Mouse (Mus musculus): ENCODE measurements at regions not wholly inside any gene's neighbourhood (a gene's known extent, or its start where the extent isn't known, plus 50 kb on each side); places are given as distances from the start of the nearest gene placed in this dataset.

- H3K9ac ChIP-seq: no peak overlapping the region
- no peak for ATAC-seq (ENCODE audit: insufficient number of reproducible peaks, insufficient read depth, low FRiP score, low TSS enrichment, low read depth)
- 68% methylated on average over 3 of the region's 3 CpGs for WGBS
These were observed 575.9 kb upstream of the Kdm8 start for GRCm38 (mm10) chr7:124868621-124869020.

GRCm38 (mm10) chr7:124880771-124881170 is 563.7 kb upstream of the Kdm8 start:
- H3K27ac ChIP-seq: no peak overlapping the region
- H3K4me3 ChIP-seq: no peak overlapping the region
- no peak overlapping the region for H3K4me2 ChIP-seq
- H3K36me3 ChIP-seq: no peaks in the 10 kb centered on the region
- H3K4me1 ChIP-seq: no peaks in the 10 kb centered on the region
- H3K27me3 ChIP-seq: no peaks in the 10 kb centered on the region
- no peaks in the 10 kb centered on the region for H3K9me3 ChIP-seq
- 84% methylated on average over 6 of the region's 6 CpGs for WGBS
- H3K9ac ChIP-seq: no peak overlapping the region
- no peak for ATAC-seq (ENCODE audit: insufficient number of reproducible peaks, insufficient read depth, low FRiP score, low TSS enrichment, low read depth)

More at GRCm38 (mm10) chr7:124868621-124869020, 575.9 kb upstream of the Kdm8 start:
- Histone ChIP-seq H3K4me3 (no peak overlapping the region), H3K4me2 (no peak overlapping the region), H3K4me1 (no peaks in the 10 kb centered on the region), H3K27ac (no peak overlapping the region), H3K27me3 (no peaks in the 10 kb centered on the region), H3K36me3 (no peaks in the 10 kb centered on the region), H3K9me3 (no peaks in the 10 kb centered on the region)

GRCm38 (mm10) chr7:124907233-124907632 is 537.2 kb upstream of the Kdm8 start:
- Histone ChIP-seq H3K27me3 (no peaks in the 10 kb centered on the region), H3K4me3 (no peak overlapping the region), H3K36me3 (no peaks in the 10 kb centered on the region), H3K27ac (no peak overlapping the region), H3K9ac (no peak overlapping the region), H3K4me1 (no peaks in the 10 kb centered on the region), H3K9me3 (no peaks in the 10 kb centered on the region), H3K4me2 (no peak overlapping the region)
- no peak for ATAC-seq (ENCODE audit: insufficient number of reproducible peaks, insufficient read depth, low FRiP score, low TSS enrichment, low read depth)
- WGBS: 76% methylated on average over 5 of the region's 5 CpGs

- Histone ChIP-seq H3K27ac (no peak overlapping the region), H3K27me3 (no peaks in the 10 kb centered on the region), H3K9me3 (no peaks in the 10 kb centered on the region), H3K4me3 (no peak overlapping the region), H3K9ac (no peak overlapping the region), H3K4me2 (no peak overlapping the region), H3K36me3 (no peaks in the 10 kb centered on the region), H3K4me1 (no peaks in the 10 kb centered on the region)
- ATAC-seq (ENCODE audit: insufficient number of reproducible peaks, insufficient read depth, low FRiP score, low TSS enrichment, low read depth): no peak
- 77% methylated on average over 5 of the region's 5 CpGs for WGBS
These were observed 536.7 kb upstream of the Kdm8 start for GRCm38 (mm10) chr7:124907662-124908296.

- no peaks in the 10 kb centered on the region for H3K36me3 ChIP-seq
- H3K27me3 ChIP-seq: no peaks in the 10 kb centered on the region
- H3K9ac ChIP-seq: no peak overlapping the region
- 81% methylated on average over 5 of the region's 5 CpGs for WGBS
- H3K4me3 ChIP-seq: no peak overlapping the region
- ATAC-seq (ENCODE audit: insufficient number of reproducible peaks, insufficient read depth, low FRiP score, low TSS enrichment, low read depth): no peak
- H3K4me1 ChIP-seq: no peaks in the 10 kb centered on the region
- H3K4me2 ChIP-seq: no peak overlapping the region
- no peaks in the 10 kb centered on the region for H3K9me3 ChIP-seq
- no peak overlapping the region for H3K27ac ChIP-seq
These were observed 530.4 kb upstream of the Kdm8 start for GRCm38 (mm10) chr7:124914061-124914460.

- Histone ChIP-seq H3K4me2 (no peak overlapping the region), H3K36me3 (no peaks in the 10 kb centered on the region), H3K9me3 (no peaks in the 10 kb centered on the region), H3K9ac (no peak overlapping the region), H3K4me1 (no peaks in the 10 kb centered on the region), H3K27me3 (no peaks in the 10 kb centered on the region), H3K27ac (no peak overlapping the region), H3K4me3 (no peak overlapping the region)
- 88% methylated on average over 4 of the region's 4 CpGs for WGBS
- ATAC-seq (ENCODE audit: insufficient number of reproducible peaks, insufficient read depth, low FRiP score, low TSS enrichment, low read depth): no peak
These were observed 530.0 kb upstream of the Kdm8 start for GRCm38 (mm10) chr7:124914479-124914878.

DNA sequence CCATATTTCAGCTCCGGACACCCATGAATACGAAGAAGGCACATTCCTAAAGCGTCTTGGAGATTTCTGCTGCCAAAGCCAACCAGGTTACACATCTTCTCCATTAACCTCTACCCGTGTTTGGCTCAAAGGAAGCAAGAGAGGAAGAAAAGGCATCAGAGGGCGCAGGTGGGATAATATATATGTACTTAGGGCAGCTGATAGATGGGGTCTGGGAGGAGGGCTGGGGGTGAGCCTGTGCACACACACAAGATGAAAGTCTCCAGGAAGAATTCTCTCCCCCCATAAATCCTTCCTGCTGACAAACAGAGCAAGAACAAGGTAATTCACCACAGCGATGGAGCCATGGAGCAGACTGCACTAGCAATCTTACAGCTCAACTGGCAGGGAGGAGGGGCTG is 529.5 kb upstream of the Kdm8 start:
- WGBS: 79% methylated on average over 6 of the region's 6 CpGs
- Histone ChIP-seq H3K9ac (no peak overlapping the region), H3K27me3 (no peaks in the 10 kb centered on the region), H3K36me3 (no peaks in the 10 kb centered on the region), H3K27ac (no peak overlapping the region), H3K4me2 (no peak overlapping the region), H3K4me3 (no peak overlapping the region), H3K9me3 (no peaks in the 10 kb centered on the region), H3K4me1 (no peaks in the 10 kb centered on the region)
- ATAC-seq (ENCODE audit: insufficient number of reproducible peaks, insufficient read depth, low FRiP score, low TSS enrichment, low read depth): no peak

- 66% methylated on average over 5 of the region's 5 CpGs for WGBS
- Histone ChIP-seq H3K4me3 (no peak overlapping the region), H3K27me3 (no peaks in the 10 kb centered on the region), H3K27ac (no peak overlapping the region), H3K9me3 (no peaks in the 10 kb centered on the region), H3K36me3 (no peaks in the 10 kb centered on the region), H3K4me2 (no peak overlapping the region), H3K4me1 (no peaks in the 10 kb centered on the region), H3K9ac (no peak overlapping the region)
- no peak for ATAC-seq (ENCODE audit: insufficient number of reproducible peaks, insufficient read depth, low FRiP score, low TSS enrichment, low read depth)
These were observed 528.8 kb upstream of the Kdm8 start for GRCm38 (mm10) chr7:124915637-124916036.

- Histone ChIP-seq H3K4me1 (no peaks in the 10 kb centered on the region), H3K4me3 (no peak overlapping the region), H3K9ac (no peak overlapping the region), H3K9me3 (no peaks in the 10 kb centered on the region), H3K27me3 (no peaks in the 10 kb centered on the region), H3K27ac (no peak overlapping the region), H3K36me3 (no peaks in the 10 kb centered on the region), H3K4me2 (no peak overlapping the region)
- WGBS: 57% methylated on average over 5 of the region's 5 CpGs
- ATAC-seq (ENCODE audit: insufficient number of reproducible peaks, insufficient read depth, low FRiP score, low TSS enrichment, low read depth): no peak
These were observed 526.8 kb upstream of the Kdm8 start for GRCm38 (mm10) chr7:124917606-124918120.

DNA sequence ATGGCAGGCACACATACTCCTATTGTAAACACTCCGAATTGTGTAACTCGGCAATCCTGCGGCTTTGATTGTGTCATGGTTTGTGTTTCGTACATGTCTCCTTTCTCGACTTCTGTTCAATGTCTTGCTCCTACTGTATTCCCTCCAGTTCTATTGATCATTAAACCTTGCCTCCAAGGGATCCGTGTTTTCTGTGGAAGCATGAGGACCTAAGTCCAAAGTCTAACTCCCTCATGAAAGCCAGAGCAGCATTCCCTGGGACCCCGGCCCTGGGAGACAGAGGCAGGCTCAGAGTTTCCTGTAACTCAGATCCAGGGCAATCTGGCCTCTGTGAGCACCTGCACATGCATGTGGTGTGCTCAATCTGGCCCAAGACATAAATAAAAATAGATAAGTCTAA is 521.7 kb upstream of the Kdm8 start:
- WGBS: 87% methylated on average over 7 of the region's 7 CpGs
- Histone ChIP-seq H3K36me3 (no peaks in the 10 kb centered on the region), H3K4me3 (no peak overlapping the region), H3K27ac (no peak overlapping the region), H3K4me1 (no peaks in the 10 kb centered on the region), H3K9ac (no peak overlapping the region), H3K4me2 (no peak overlapping the region), H3K27me3 (no peaks in the 10 kb centered on the region), H3K9me3 (no peaks in the 10 kb centered on the region)
- no peak for ATAC-seq (ENCODE audit: insufficient number of reproducible peaks, insufficient read depth, low FRiP score, low TSS enrichment, low read depth)

GRCm38 (mm10) chr7:124933573-124933972 is 510.9 kb upstream of the Kdm8 start:
- Histone ChIP-seq H3K27me3 (no peaks in the 10 kb centered on the region), H3K36me3 (no peaks in the 10 kb centered on the region), H3K4me2 (no peak overlapping the region), H3K4me3 (no peak overlapping the region), H3K27ac (no peak overlapping the region), H3K9ac (no peak overlapping the region), H3K4me1 (no peaks in the 10 kb centered on the region), H3K9me3 (no peaks in the 10 kb centered on the region)
- 62% methylated on average over 3 of the region's 3 CpGs for WGBS
- no peak for ATAC-seq (ENCODE audit: insufficient number of reproducible peaks, insufficient read depth, low FRiP score, low TSS enrichment, low read depth)

- Histone ChIP-seq H3K4me2 (no peak overlapping the region), H3K9ac (no peak overlapping the region), H3K36me3 (no peaks in the 10 kb centered on the region), H3K27me3 (no peaks in the 10 kb centered on the region), H3K4me1 (no peaks in the 10 kb centered on the region), H3K27ac (no peak overlapping the region), H3K9me3 (no peaks in the 10 kb centered on the region), H3K4me3 (no peak overlapping the region)
- no peak for ATAC-seq (ENCODE audit: insufficient number of reproducible peaks, insufficient read depth, low FRiP score, low TSS enrichment, low read depth)
- 71% methylated on average over 1 of the region's 1 CpGs for WGBS
These were observed 505.1 kb upstream of the Kdm8 start for GRCm38 (mm10) chr7:124939357-124939756.

Data from embryonic facial prominence, embryonic 13.5 days (tissue).